Mouse (Mus musculus): ENCODE results near the gene Cd48. TPM values are rescaled to one million over a fixed set of nuclear protein-coding genes. Genes with fewer than 3 reads are reported as not detected.

Gene Cd48
- total and polyA plus RNA-seq, 2 experiments from 2014 or later, result 0.77 to 0.99 TPM

DNA sequence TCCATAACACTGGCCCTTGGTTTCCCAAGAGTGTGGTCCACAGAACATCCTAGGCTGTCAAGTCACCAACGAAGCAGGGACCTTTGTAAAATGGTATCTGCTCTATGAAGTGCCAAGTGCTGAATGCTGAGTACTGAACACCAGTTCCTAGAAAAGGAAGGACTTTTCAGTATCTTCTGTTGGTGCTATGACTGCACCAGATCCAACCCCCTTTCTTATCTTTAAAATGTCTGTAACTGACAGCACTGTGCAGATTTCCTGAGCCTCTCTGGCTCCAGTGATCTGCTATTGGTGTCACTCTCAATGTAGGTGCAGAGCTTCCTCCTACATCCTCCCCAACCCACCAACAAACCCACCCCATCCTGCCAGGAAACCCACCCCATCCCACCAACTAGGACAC lies 7.3 kb upstream of the Cd48 start:
- Histone ChIP-seq H3K27me3 (ENCODE audit: insufficient read depth, low read length) (no peaks in the 10 kb centered on the region), H3K9me3 (ENCODE audit: low read length) (no peaks in the 10 kb centered on the region), H3K36me3 (ENCODE audit: insufficient read depth, low read length) (no peaks in the 10 kb centered on the region), H3K4me2 (ENCODE audit: low read depth, low read length, poor library complexity, severe bottlenecking) (no peak overlapping the region), H3K4me3 (ENCODE audit: low read depth, low read length) (no peak overlapping the region), H3K27ac (ENCODE audit: low read depth, low read length) (no peak overlapping the region), H3K4me1 (ENCODE audit: insufficient read depth, low read length) (no peaks in the 10 kb centered on the region), H3K9ac (replicated peaks; ENCODE audit: low read length, poor library complexity, severe bottlenecking) (no peak overlapping the region)
- TF ChIP-seq CTCF (IDR thresholded peaks at IDR 0.05), result no peak
- DNase-seq (ENCODE audit: low spot score), result no peak
- ATAC-seq (ENCODE audit: low FRiP score), result no peak
- WGBS, result 83% methylated on average over 1 of the region's 1 CpGs

- Histone ChIP-seq H3K4me2 (ENCODE audit: low read depth, low read length, poor library complexity, severe bottlenecking) (no peak overlapping the region), H3K9me3 (ENCODE audit: low read length) (no peaks in the 10 kb centered on the region), H3K36me3 (ENCODE audit: insufficient read depth, low read length) (no peaks in the 10 kb centered on the region), H3K27me3 (ENCODE audit: insufficient read depth, low read length) (no peaks in the 10 kb centered on the region), H3K9ac (replicated peaks; ENCODE audit: low read length, poor library complexity, severe bottlenecking) (no peak overlapping the region), H3K4me3 (ENCODE audit: low read depth, low read length) (no peak overlapping the region), H3K27ac (ENCODE audit: low read depth, low read length) (no peak overlapping the region), H3K4me1 (ENCODE audit: insufficient read depth, low read length) (no peaks in the 10 kb centered on the region)
- no peak for TF ChIP-seq CTCF (IDR thresholded peaks at IDR 0.05)
- no peak for DNase-seq (ENCODE audit: low spot score)
- no peak for ATAC-seq (ENCODE audit: low FRiP score)
- WGBS, result 73% methylated on average over 1 of the region's 1 CpGs
These were observed 4.1 kb upstream of the Cd48 start for GRCm38 (mm10) chr1:171677721-171678120.

- H3K9me3 ChIP-seq (ENCODE audit: low read length), result no peaks in the 10 kb centered on the region
- no peak for DNase-seq (ENCODE audit: low spot score)
- no peaks in the 10 kb centered on the region for H3K36me3 ChIP-seq (ENCODE audit: insufficient read depth, low read length)
- no peak for ATAC-seq (ENCODE audit: low FRiP score)
- WGBS, result 92% methylated on average over 7 of the region's 7 CpGs
- no peak for TF ChIP-seq CTCF (IDR thresholded peaks at IDR 0.05)
- no peak overlapping the region for H3K4me3 ChIP-seq (ENCODE audit: low read depth, low read length)
- H3K27ac ChIP-seq (ENCODE audit: low read depth, low read length), result no peak overlapping the region
- H3K4me1 ChIP-seq (ENCODE audit: insufficient read depth, low read length), result no peaks in the 10 kb centered on the region
- no peak overlapping the region for H3K4me2 ChIP-seq (ENCODE audit: low read depth, low read length, poor library complexity, severe bottlenecking)
- no peak overlapping the region for H3K9ac ChIP-seq (replicated peaks; ENCODE audit: low read length, poor library complexity, severe bottlenecking)
- H3K27me3 ChIP-seq (ENCODE audit: insufficient read depth, low read length), result no peaks in the 10 kb centered on the region
These were observed 800 bp upstream of the Cd48 start for GRCm38 (mm10) chr1:171681009-171681408.

GRCm38 (mm10) chr1:171684923-171685322 lies 3.1 kb downstream of the Cd48 start:
- Histone ChIP-seq H3K27me3 (ENCODE audit: insufficient read depth, low read length) (no peaks in the 10 kb centered on the region), H3K9ac (replicated peaks; ENCODE audit: low read length, poor library complexity, severe bottlenecking) (no peak overlapping the region), H3K4me3 (ENCODE audit: low read depth, low read length) (no peak overlapping the region), H3K36me3 (ENCODE audit: insufficient read depth, low read length) (no peaks in the 10 kb centered on the region), H3K4me1 (ENCODE audit: insufficient read depth, low read length) (no peaks in the 10 kb centered on the region), H3K4me2 (ENCODE audit: low read depth, low read length, poor library complexity, severe bottlenecking) (no peak overlapping the region), H3K9me3 (ENCODE audit: low read length) (no peaks in the 10 kb centered on the region), H3K27ac (ENCODE audit: low read depth, low read length) (no peak overlapping the region)
- TF ChIP-seq CTCF (IDR thresholded peaks at IDR 0.05), result no peak
- 92% methylated on average over 9 of the region's 9 CpGs for WGBS
- no peak for DNase-seq (ENCODE audit: low spot score)
- no peak for ATAC-seq (ENCODE audit: low FRiP score)

DNA sequence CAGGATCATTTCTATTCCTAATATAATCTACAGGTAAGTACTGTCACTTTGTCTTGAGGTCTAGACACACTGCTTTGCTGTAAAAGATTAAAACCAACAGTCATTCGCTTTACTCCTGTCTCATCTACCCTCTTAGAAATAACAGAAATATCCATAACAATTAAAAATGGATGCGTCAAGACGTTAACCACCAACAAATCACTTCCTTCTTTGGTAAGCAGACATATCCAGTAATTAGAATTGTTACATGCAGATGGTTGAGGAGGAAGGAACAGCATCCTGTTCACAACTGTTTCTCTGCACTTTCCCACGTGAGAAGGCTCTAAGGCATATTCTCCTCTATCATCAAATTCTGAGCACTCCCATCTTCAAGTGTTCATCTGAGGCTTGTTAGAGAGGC lies 5.5 kb downstream of the Cd48 start:
- no peak for TF ChIP-seq CTCF (IDR thresholded peaks at IDR 0.05)
- DNase-seq (ENCODE audit: low spot score) (no peak), ATAC-seq (ENCODE audit: low FRiP score) (no peak)
- Histone ChIP-seq H3K27ac (ENCODE audit: low read depth, low read length) (no peak overlapping the region), H3K9ac (replicated peaks; ENCODE audit: low read length, poor library complexity, severe bottlenecking) (no peak overlapping the region), H3K27me3 (ENCODE audit: insufficient read depth, low read length) (no peaks in the 10 kb centered on the region), H3K36me3 (ENCODE audit: insufficient read depth, low read length) (no peaks in the 10 kb centered on the region), H3K4me2 (ENCODE audit: low read depth, low read length, poor library complexity, severe bottlenecking) (no peak overlapping the region), H3K4me3 (ENCODE audit: low read depth, low read length) (no peak overlapping the region), H3K9me3 (ENCODE audit: low read length) (no peaks in the 10 kb centered on the region), H3K4me1 (ENCODE audit: insufficient read depth, low read length) (no peaks in the 10 kb centered on the region)
- 91% methylated on average over 4 of the region's 4 CpGs for WGBS

DNA sequence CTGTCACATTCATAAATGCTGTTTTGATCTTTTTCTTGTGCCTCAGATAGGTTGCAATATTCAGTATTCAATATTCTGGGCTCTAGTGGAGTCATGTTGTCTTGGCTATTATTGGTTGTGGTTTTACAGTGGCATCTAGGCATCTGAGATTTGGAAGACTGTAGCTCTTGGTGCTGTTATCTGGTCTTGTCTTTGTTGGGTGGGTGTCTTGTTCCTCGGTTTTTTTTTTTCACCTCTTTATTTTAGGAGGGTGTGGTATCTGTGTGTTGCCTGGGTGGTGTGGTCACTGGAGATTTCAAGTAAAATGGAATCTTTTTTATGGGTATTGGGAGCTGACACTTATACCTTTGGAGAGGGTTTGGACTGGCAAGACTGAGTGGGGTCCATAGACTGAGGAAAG lies 12.1 kb downstream of the Cd48 start:
- no peak overlapping the region for H3K4me3 ChIP-seq (ENCODE audit: low read depth, low read length)
- no peak overlapping the region for H3K9ac ChIP-seq (replicated peaks; ENCODE audit: low read length, poor library complexity, severe bottlenecking)
- 74% methylated on average over 1 of the region's 1 CpGs for WGBS
- no peak overlapping the region for H3K27ac ChIP-seq (ENCODE audit: low read depth, low read length)
- ATAC-seq (ENCODE audit: low FRiP score) (no peak), DNase-seq (ENCODE audit: low spot score) (no peak)
- H3K27me3 ChIP-seq (ENCODE audit: insufficient read depth, low read length), result no peaks in the 10 kb centered on the region
- no peak for TF ChIP-seq CTCF (IDR thresholded peaks at IDR 0.05)
- H3K9me3 ChIP-seq (ENCODE audit: low read length), result 0 out of 2 replicates have a peak, but pooled peaks cover 2% of the 10 kb centered on the region
- no peaks in the 10 kb centered on the region for H3K36me3 ChIP-seq (ENCODE audit: insufficient read depth, low read length)
- no peak overlapping the region for H3K4me2 ChIP-seq (ENCODE audit: low read depth, low read length, poor library complexity, severe bottlenecking)
- H3K4me1 ChIP-seq (ENCODE audit: insufficient read depth, low read length), result no peaks in the 10 kb centered on the region

Measured in midbrain, postnatal 0 days (tissue).